Mouse (Mus musculus) heart, postnatal 0 days (tissue): ENCODE data around the gene Myo16. TPM values are rescaled to one million over a fixed set of nuclear protein-coding genes. Genes with fewer than 3 reads are reported as not detected.

Experiments used
- ATAC-seq: fragments of 200-750 bp; cut with Nextera tagmentation; 2 replicates; pipeline ENCODE4 v1.8.0; 2017; ENCODE audit warnings: low read depth, moderate number of reproducible peaks, moderate library complexity; ENCODE audit not compliant: insufficient read depth
- DNase-seq: peaks from one replicate; pipeline ENCODE4 v3.0.0-alpha.2; 2016; ENCODE audit warnings: low spot score
- H3K27ac ChIP-seq: fragments of 300-500 bp; sonication (generic); 2 replicates; pipeline ENCODE4 v1.5.1; 2014; ENCODE audit warnings: low read depth, mild to moderate bottlenecking
- H3K27me3 ChIP-seq: fragments of 300-500 bp; sonication (generic); 2 replicates; pipeline ENCODE4 v1.6.1; 2014; ENCODE audit warnings: low read length, mixed read lengths; ENCODE audit not compliant: control insufficient read depth, insufficient read depth
- H3K36me3 ChIP-seq: fragments of 300-500 bp; sonication (generic); replicated peaks from 2 replicates; pipeline ENCODE4 v1.6.1; 2014; ENCODE audit warnings: low read length, mixed read lengths; ENCODE audit not compliant: control insufficient read depth, insufficient read depth
- H3K4me1 ChIP-seq: fragments of 300-500 bp; sonication (generic); 2 replicates; pipeline ENCODE4 v1.6.1; 2014; ENCODE audit warnings: antibody characterized with exemption; ENCODE audit not compliant: control insufficient read depth, insufficient read depth
- H3K4me2 ChIP-seq: fragments of 300-500 bp; sonication (generic); 2 replicates; pipeline ENCODE4 v1.6.1; 2014; ENCODE audit warnings: low read depth, mild to moderate bottlenecking, low read length, moderate library complexity
- H3K4me3 ChIP-seq: fragments of 300-500 bp; sonication (generic); 2 replicates; pipeline ENCODE4 v1.5.1; 2014; ENCODE audit warnings: low read depth, low read length
- H3K9ac ChIP-seq: fragments of 300-500 bp; sonication (generic); replicated peaks from 2 replicates; pipeline ENCODE4 v1.6.1; 2014; ENCODE audit warnings: low read depth, low read length, mixed read lengths
- H3K9me3 ChIP-seq: fragments of 300-500 bp; sonication (generic); replicated peaks from 2 replicates; pipeline ENCODE4 v1.6.1; 2016; ENCODE audit warnings: low read length; ENCODE audit not compliant: control insufficient read depth
- CTCF ChIP-seq: IDR thresholded peaks from 2 replicates; pipeline ENCODE4 v1.5.1; 2016; ENCODE audit warnings: antibody characterized with exemption, control low read depth, low read depth
- EP300 ChIP-seq: IDR thresholded peaks from 2 replicates; pipeline ENCODE4 v1.6.1; 2016; ENCODE audit warnings: antibody characterized with exemption, low read depth
- WGBS: fragments of 180-500 bp; shearing (Covaris S2); extraction: QIAGEN DNeasy Blood & Tissue Kit; methylation state at CpG from one replicate; pipeline ENCODE4 v1.1.7; 2014; 5-methylcytosine and 5-hydroxymethylcytosine counted together
- polyA plus RNA-seq: library from polyadenylated mRNA; unstranded; fragments of >200 nt; fragmentation: Nextera tagmentation; extraction: Ambion mirVana; gene quantifications from 2 replicates; pipeline ENCODE4 v1.2.1, GENCODE M21; 2015
- total RNA-seq: library from RNA; depleted of rRNA; stranded (reverse); fragments of >200 nt; gene quantifications from 2 replicates; pipeline ENCODE4 v1.2.3, GENCODE M21; 2014; ENCODE audit warnings: low replicate concordance

The Myo16 gene
- total and polyA plus RNA-seq, 2 experiments from 2014 or later, result not detected

GRCm38 (mm10) chr8:10480850-10481249 lies 327.1 kb downstream of the Myo16 start:
- Histone ChIP-seq H3K27me3 (no peaks in the 10 kb centered on the region), H3K4me3 (no peak overlapping the region), H3K4me1 (no peaks in the 10 kb centered on the region), H3K36me3 (no peaks in the 10 kb centered on the region), H3K9me3 (no peaks in the 10 kb centered on the region), H3K4me2 (no peak overlapping the region), H3K9ac (no peak overlapping the region), H3K27ac (no peak overlapping the region)
- no peak for ATAC-seq
- no peak for DNase-seq
- TF ChIP-seq CTCF, result no peak
- TF ChIP-seq EP300, result no peak
- WGBS, result 82% methylated on average over 8 of the region's 8 CpGs

GRCm38 (mm10) chr8:10482064-10482463 lies 328.4 kb downstream of the Myo16 start:
- Histone ChIP-seq H3K36me3 (no peaks in the 10 kb centered on the region), H3K4me2 (no peak overlapping the region), H3K9me3 (no peaks in the 10 kb centered on the region), H3K9ac (no peak overlapping the region), H3K4me3 (no peak overlapping the region), H3K27ac (no peak overlapping the region), H3K4me1 (no peaks in the 10 kb centered on the region), H3K27me3 (no peaks in the 10 kb centered on the region)
- DNase-seq (no peak), ATAC-seq (no peak)
- no peak for TF ChIP-seq CTCF
- TF ChIP-seq EP300, result no peak
- WGBS, result 72% methylated on average over 5 of the region's 5 CpGs

- TF ChIP-seq EP300 (no peak), CTCF (no peak)
- 77% methylated on average over 1 of the region's 1 CpGs for WGBS
- ATAC-seq, result no peak
Measured at GRCm38 (mm10) chr8:10482880-10483279, 329.2 kb downstream of the Myo16 start.

GRCm38 (mm10) chr8:10483841-10484240 lies 330.1 kb downstream of the Myo16 start:
- TF ChIP-seq CTCF (no peak), EP300 (no peak)
- DNase-seq (no peak), ATAC-seq (no peak)
- Histone ChIP-seq H3K4me3 (no peak overlapping the region), H3K9ac (no peak overlapping the region), H3K4me1 (no peaks in the 10 kb centered on the region), H3K36me3 (no peaks in the 10 kb centered on the region), H3K4me2 (no peak overlapping the region), H3K27me3 (no peaks in the 10 kb centered on the region), H3K9me3 (no peaks in the 10 kb centered on the region), H3K27ac (no peak overlapping the region)
- WGBS, result 26% methylated on average over 5 of the region's 5 CpGs

More at GRCm38 (mm10) chr8:10482880-10483279, 329.2 kb downstream of the Myo16 start:
- no peaks in the 10 kb centered on the region for H3K36me3 ChIP-seq
- H3K4me3 ChIP-seq, result no peak overlapping the region
- no peaks in the 10 kb centered on the region for H3K9me3 ChIP-seq
- H3K27ac ChIP-seq, result no peak overlapping the region
- H3K27me3 ChIP-seq, result no peaks in the 10 kb centered on the region
- no peak for DNase-seq
- no peak overlapping the region for H3K9ac ChIP-seq
- no peak overlapping the region for H3K4me2 ChIP-seq
- no peaks in the 10 kb centered on the region for H3K4me1 ChIP-seq

- Histone ChIP-seq H3K4me3 (no peak overlapping the region), H3K9ac (no peak overlapping the region), H3K9me3 (no peaks in the 10 kb centered on the region), H3K4me1 (no peaks in the 10 kb centered on the region), H3K4me2 (no peak overlapping the region), H3K27ac (no peak overlapping the region), H3K36me3 (no peaks in the 10 kb centered on the region), H3K27me3 (no peaks in the 10 kb centered on the region)
- DNase-seq (no peak), ATAC-seq (no peak)
- no peak for TF ChIP-seq EP300
- no peak for TF ChIP-seq CTCF
- WGBS, result 77% methylated on average over 10 of the region's 10 CpGs
Measured at GRCm38 (mm10) chr8:10489738-10490419, 336.2 kb downstream of the Myo16 start.

DNA sequence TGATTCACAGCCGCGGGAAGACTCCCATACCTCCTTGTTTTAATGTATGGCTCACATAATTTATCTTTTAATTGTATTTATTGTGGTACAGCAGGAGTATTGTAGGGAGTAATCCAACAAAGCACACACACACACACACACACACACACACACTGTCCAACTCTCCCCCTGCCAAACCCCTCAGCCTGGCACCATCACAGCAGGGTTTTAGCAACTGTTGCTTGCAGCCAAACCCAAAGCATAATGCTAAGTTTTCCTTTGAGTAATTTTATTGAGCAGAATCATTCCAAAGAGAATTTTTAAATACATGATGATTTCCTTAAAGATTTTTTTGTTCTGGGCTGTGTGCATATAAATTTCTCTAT lies 336.7 kb downstream of the Myo16 start:
- no peak overlapping the region for H3K27ac ChIP-seq
- no peaks in the 10 kb centered on the region for H3K9me3 ChIP-seq
- H3K4me2 ChIP-seq, result no peak overlapping the region
- no peaks in the 10 kb centered on the region for H3K27me3 ChIP-seq
- H3K4me3 ChIP-seq, result no peak overlapping the region
- DNase-seq (no peak), ATAC-seq (no peak)
- WGBS, result 93% methylated on average over 2 of the region's 2 CpGs
- TF ChIP-seq EP300, result no peak
- H3K4me1 ChIP-seq, result no peaks in the 10 kb centered on the region
- no peaks in the 10 kb centered on the region for H3K36me3 ChIP-seq
- no peak overlapping the region for H3K9ac ChIP-seq
